Mouse (Mus musculus) heart, embryonic 13.5 days (tissue): ENCODE data around the gene Enpp4. TPM values are rescaled to one million over a fixed set of nuclear protein-coding genes. Genes with fewer than 3 reads are reported as not detected.

ENCODE experiments used
- ATAC-seq: fragments of 200-750 bp; cut with Nextera tagmentation; 2 replicates; pipeline ENCODE4 v1.8.0; 2017; ENCODE audit warnings: moderate TSS enrichment; ENCODE audit not compliant: insufficient number of reproducible peaks, low FRiP score, low TSS enrichment; ENCODE audit errors: extremely low read depth
- H3K27ac ChIP-seq: fragments of 300-500 bp; sonication (generic); replicated peaks from 2 replicates; pipeline ENCODE4 v1.5.1; 2015; ENCODE audit warnings: moderate library complexity, mild to moderate bottlenecking, inconsistent platforms
- H3K27me3 ChIP-seq: fragments of 300-500 bp; sonication (generic); replicated peaks from 2 replicates; pipeline ENCODE4 v1.6.1; 2015; ENCODE audit warnings: mild to moderate bottlenecking, inconsistent platforms
- H3K36me3 ChIP-seq: fragments of 300-500 bp; sonication (generic); 2 replicates; pipeline ENCODE4 v1.6.1; 2015; ENCODE audit warnings: mild to moderate bottlenecking, inconsistent platforms
- H3K4me1 ChIP-seq: fragments of 300-500 bp; sonication (generic); 2 replicates; pipeline ENCODE4 v1.6.1; 2015; ENCODE audit warnings: inconsistent platforms
- H3K4me2 ChIP-seq: fragments of 300-500 bp; sonication (generic); 2 replicates; pipeline ENCODE4 v1.6.1; 2015; ENCODE audit warnings: inconsistent platforms, mild to moderate bottlenecking, moderate library complexity
- H3K4me3 ChIP-seq: fragments of 300-500 bp; sonication (generic); 2 replicates; pipeline ENCODE4 v1.5.1; 2015; ENCODE audit warnings: moderate library complexity, mild to moderate bottlenecking, inconsistent platforms
- H3K9ac ChIP-seq: fragments of 300-500 bp; sonication (generic); 2 replicates; pipeline ENCODE4 v1.6.1; 2015; ENCODE audit warnings: inconsistent platforms, mild to moderate bottlenecking, moderate library complexity
- H3K9me3 ChIP-seq: fragments of 300-500 bp; sonication (generic); 2 replicates; pipeline ENCODE4 v1.6.1; 2016; ENCODE audit warnings: inconsistent platforms
- WGBS: fragments of 180-500 bp; shearing (Covaris S2); methylation state at CpG from one replicate; pipeline ENCODE4 v1.1.7; 2015; ENCODE audit warnings: mixed read lengths; 5-methylcytosine and 5-hydroxymethylcytosine counted together
- polyA plus RNA-seq: library from polyadenylated mRNA; unstranded; fragments of >200 nt; fragmentation: Nextera tagmentation; extraction: Ambion mirVana; gene quantifications from 2 replicates; pipeline ENCODE4 v1.2.1, GENCODE M21; 2015

The Enpp4 gene
- polyA plus RNA-seq, 1 experiment from 2014 or later = 6.7 TPM

GRCm38 (mm10) chr17:44088226-44088625 lies 17.4 kb downstream of the Enpp4 start:
- H3K9me3 ChIP-seq = no peaks in the 10 kb centered on the region
- H3K27me3 ChIP-seq = no peaks in the 10 kb centered on the region; the same call in 1 of the 2 replicates
- no peak for ATAC-seq
- H3K4me1 ChIP-seq = no peaks in the 10 kb centered on the region
- H3K4me3 ChIP-seq = no peak overlapping the region
- no peak overlapping the region for H3K9ac ChIP-seq
- H3K4me2 ChIP-seq = no peak overlapping the region
- peaks cover 12% of the 10 kb centered on the region; the same call in 1 of the 2 replicates for H3K36me3 ChIP-seq
- WGBS = 79% methylated on average over 3 of the region's 3 CpGs
- H3K27ac ChIP-seq = no peak overlapping the region

DNA sequence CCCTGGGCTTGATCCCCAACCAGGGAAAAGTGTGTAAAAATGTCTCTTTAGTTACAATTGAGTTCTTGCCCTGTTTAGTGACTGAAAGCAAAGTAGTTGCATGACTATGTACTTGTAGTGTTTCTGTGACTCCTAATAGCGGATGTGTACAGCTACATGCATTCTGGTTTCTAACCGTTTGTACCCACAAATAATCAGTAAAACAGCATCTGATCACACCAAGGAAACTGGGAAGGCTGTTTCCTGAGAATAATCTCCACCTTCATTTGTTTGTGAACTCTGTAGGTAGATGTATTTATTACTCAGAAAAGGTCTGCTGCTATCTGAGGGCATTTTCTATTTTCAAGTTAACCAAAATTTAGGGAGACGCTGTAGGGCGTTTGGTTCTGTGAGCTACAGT lies 22.5 kb downstream of the Enpp4 start:
- no peak for ATAC-seq
- no peaks in the 10 kb centered on the region for H3K27me3 ChIP-seq
- WGBS = 84% methylated on average over 4 of the region's 4 CpGs
- peaks cover 6% of the 10 kb centered on the region; the same call in 1 of the 2 replicates for H3K4me1 ChIP-seq
- no peak overlapping the region for H3K4me2 ChIP-seq
- H3K36me3 ChIP-seq = peaks cover 25% of the 10 kb centered on the region
- H3K27ac ChIP-seq = no peak overlapping the region
- H3K9me3 ChIP-seq = no peaks in the 10 kb centered on the region
- H3K4me3 ChIP-seq = no peak overlapping the region
- H3K9ac ChIP-seq = no peak overlapping the region

- Histone ChIP-seq H3K9me3 (no peaks in the 10 kb centered on the region), H3K36me3 (peaks cover 18% of the 10 kb centered on the region), H3K9ac (peak within 1 kb of the TSS; percentile 91), H3K27ac (no peak within 1 kb of the TSS), H3K4me1 (peaks cover 7% of the 10 kb centered on the region; the same call in 1 of the 2 replicates), H3K27me3 (no peaks in the 10 kb centered on the region), H3K4me3 (peak within 1 kb of the TSS; percentile 77), H3K4me2 (peak within 1 kb of the TSS; percentile 93)
- under 1% methylated on average over 31 of the region's 31 CpGs for WGBS
- peak; percentile 42 for ATAC-seq
Observed at GRCm38 (mm10) chr17:44078631-44079350, 26.8 kb downstream of the Enpp4 start, which contains the start of gene Enpp5. Enpp5 (plus strand) TSS chr17:44078813.

DNA sequence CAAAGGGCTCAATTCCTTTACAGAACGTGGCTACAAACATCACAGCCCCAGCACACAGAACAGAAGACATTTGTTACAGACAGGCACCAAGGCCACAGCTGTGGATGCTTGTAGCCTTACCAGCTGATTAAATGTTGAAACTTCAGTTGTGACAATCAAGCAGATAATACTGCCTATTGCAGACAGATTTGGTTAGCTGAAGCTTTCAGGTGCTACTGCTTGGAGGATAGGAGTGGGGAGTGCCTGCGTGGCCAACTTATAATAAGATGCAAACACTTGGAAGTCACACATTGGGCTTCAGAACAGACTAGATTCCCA lies 27.8 kb downstream of the Enpp4 start:
- Histone ChIP-seq H3K9me3 (no peaks in the 10 kb centered on the region), H3K9ac (no peak overlapping the region), H3K4me1 (peaks cover 7% of the 10 kb centered on the region; the same call in 1 of the 2 replicates), H3K4me3 (no peak overlapping the region), H3K27ac (no peak overlapping the region), H3K27me3 (no peaks in the 10 kb centered on the region), H3K36me3 (peaks cover 13% of the 10 kb centered on the region), H3K4me2 (no peak overlapping the region)
- WGBS = 75% methylated on average over 2 of the region's 2 CpGs
- no peak for ATAC-seq

DNA sequence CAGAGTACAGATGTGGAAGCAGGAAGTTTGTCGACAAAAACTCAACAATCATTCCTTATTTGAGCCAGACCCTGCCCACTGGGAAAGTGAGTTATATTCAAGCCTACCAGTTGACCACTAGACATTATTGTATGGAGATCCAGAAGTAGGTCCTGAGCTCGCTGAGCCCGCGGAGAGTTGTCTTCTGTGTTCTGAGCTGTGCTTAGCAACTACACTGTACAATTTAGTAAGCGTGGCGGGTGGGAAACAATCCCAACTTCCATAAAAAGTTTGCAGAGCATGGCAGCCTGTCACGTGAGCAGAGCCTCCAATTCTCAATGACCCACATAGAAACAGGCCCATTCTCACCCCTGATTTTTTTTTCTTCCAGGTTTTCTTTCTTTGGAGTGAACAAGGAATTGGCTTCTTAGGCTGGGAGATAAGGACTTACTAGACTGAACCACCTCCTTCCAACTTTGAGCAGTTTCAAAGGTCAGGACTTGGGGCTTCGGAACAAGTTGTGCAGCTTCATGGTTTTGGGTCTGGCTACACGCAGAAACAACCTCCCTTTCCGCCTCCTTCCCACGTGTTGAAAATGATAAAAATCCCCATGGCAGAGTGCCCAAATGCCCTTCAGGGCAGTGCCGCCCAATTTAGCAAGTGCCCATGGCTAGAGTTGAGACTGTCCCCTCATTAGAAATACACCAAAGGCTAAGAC lies 28.3 kb downstream of the Enpp4 start:
- Histone ChIP-seq H3K36me3 (peaks cover 13% of the 10 kb centered on the region), H3K27ac (no peak overlapping the region), H3K9ac (no peak overlapping the region), H3K4me1 (peaks cover 7% of the 10 kb centered on the region; the same call in 1 of the 2 replicates), H3K4me2 (no peak overlapping the region), H3K27me3 (no peaks in the 10 kb centered on the region), H3K9me3 (no peaks in the 10 kb centered on the region), H3K4me3 (no peak overlapping the region)
- 72% methylated on average over 12 of the region's 12 CpGs for WGBS
- ATAC-seq = no peak

GRCm38 (mm10) chr17:44076051-44076680 lies 29.4 kb downstream of the Enpp4 start:
- WGBS = 48% methylated on average over 6 of the region's 6 CpGs
- H3K9me3 ChIP-seq = no peaks in the 10 kb centered on the region
- H3K36me3 ChIP-seq = peaks cover 6% of the 10 kb centered on the region; the same call in 1 of the 2 replicates
- H3K4me3 ChIP-seq = no peak overlapping the region
- H3K4me1 ChIP-seq = peaks cover 7% of the 10 kb centered on the region; the same call in 1 of the 2 replicates
- no peaks in the 10 kb centered on the region for H3K27me3 ChIP-seq
- peak overlapping the region; percentile 16; the same call in 1 of the 2 replicates for H3K4me2 ChIP-seq
- no peak for ATAC-seq
- no peak overlapping the region for H3K27ac ChIP-seq
- no peak overlapping the region for H3K9ac ChIP-seq

- WGBS = 80% methylated on average over 3 of the region's 3 CpGs
- Histone ChIP-seq H3K4me3 (no peak overlapping the region), H3K27me3 (no peaks in the 10 kb centered on the region), H3K9me3 (no peaks in the 10 kb centered on the region), H3K36me3 (peaks cover under 1% of the 10 kb centered on the region; the same call in 1 of the 2 replicates), H3K4me1 (peaks cover 7% of the 10 kb centered on the region; the same call in 1 of the 2 replicates), H3K27ac (no peak overlapping the region), H3K9ac (no peak overlapping the region), H3K4me2 (no peak overlapping the region)
- ATAC-seq = no peak
Observed at GRCm38 (mm10) chr17:44075601-44076000, 30.0 kb downstream of the Enpp4 start.

DNA sequence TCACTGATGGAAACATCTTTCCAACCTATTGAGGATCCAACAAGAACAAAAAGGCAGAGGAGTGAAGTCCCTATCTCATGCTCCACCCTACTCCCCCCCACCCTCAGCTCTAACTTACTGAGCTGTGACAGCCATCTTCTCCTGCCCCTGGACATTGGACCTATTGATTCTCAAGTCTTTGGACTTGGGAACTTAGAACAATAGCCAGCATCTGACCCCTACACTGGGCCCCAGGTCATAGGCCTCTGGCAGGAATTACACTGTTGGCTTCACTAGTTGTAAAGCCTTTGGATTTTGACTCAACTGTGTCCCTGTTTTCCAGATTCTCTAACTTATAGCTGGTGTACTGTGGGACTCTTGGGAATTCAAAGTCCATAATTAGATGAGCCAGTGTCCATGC lies 33.9 kb downstream of the Enpp4 start:
- H3K4me3 ChIP-seq = no peak overlapping the region
- H3K9ac ChIP-seq = no peak overlapping the region
- H3K4me1 ChIP-seq = no peaks in the 10 kb centered on the region
- no peaks in the 10 kb centered on the region for H3K9me3 ChIP-seq
- H3K27me3 ChIP-seq = no peaks in the 10 kb centered on the region
- H3K4me2 ChIP-seq = no peak overlapping the region
- no peaks in the 10 kb centered on the region for H3K36me3 ChIP-seq
- H3K27ac ChIP-seq = no peak overlapping the region
- no peak for ATAC-seq

GRCm38 (mm10) chr17:44068876-44069275 lies 36.7 kb downstream of the Enpp4 start:
- 0 out of 2 replicates have a peak, but pooled peaks cover 3% of the 10 kb centered on the region for H3K27me3 ChIP-seq
- 57% methylated on average over 6 of the region's 6 CpGs for WGBS
- ATAC-seq = no peak

DNA sequence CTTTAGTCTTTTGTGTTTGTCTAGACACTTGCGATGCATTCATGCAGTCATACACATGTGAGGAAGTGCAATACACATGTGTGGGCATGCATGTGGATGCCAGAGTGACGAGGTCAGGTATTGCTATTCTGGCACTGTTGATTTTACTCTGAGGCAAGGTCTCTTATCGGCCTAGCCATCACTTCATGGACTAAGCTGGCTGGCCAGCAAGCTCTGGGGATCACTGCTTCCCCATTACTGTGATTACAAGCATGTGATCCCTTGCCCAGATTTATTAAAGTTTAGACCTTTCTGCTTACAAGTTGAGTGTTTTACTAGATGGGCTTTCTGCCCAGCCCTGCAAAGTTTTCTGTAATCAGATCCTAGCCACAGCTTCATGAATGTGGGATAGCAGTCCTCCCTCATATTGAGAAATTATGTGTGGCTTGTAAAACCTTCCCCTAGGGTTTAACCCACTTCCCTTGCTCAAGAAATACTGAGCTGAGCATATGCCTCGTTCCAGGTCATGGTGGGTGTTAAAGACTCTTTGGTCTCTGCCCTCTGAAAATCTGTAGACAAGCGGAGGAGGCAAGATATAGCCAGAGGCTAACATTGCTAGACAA lies 44.2 kb downstream of the Enpp4 start:
- Histone ChIP-seq H3K9ac (no peak overlapping the region), H3K9me3 (no peaks in the 10 kb centered on the region), H3K4me2 (no peak overlapping the region), H3K4me1 (no peaks in the 10 kb centered on the region), H3K27me3 (0 out of 2 replicates have a peak, but pooled peaks cover 5% of the 10 kb centered on the region), H3K36me3 (no peaks in the 10 kb centered on the region), H3K4me3 (no peak overlapping the region), H3K27ac (no peak overlapping the region)
- no peak for ATAC-seq
- WGBS = 69% methylated on average over 5 of the region's 5 CpGs

More at GRCm38 (mm10) chr17:44068876-44069275, 36.7 kb downstream of the Enpp4 start:
- no peaks in the 10 kb centered on the region for H3K4me1 ChIP-seq
- H3K9ac ChIP-seq = no peak overlapping the region
- H3K9me3 ChIP-seq = no peaks in the 10 kb centered on the region
- no peak overlapping the region for H3K4me3 ChIP-seq
- H3K4me2 ChIP-seq = no peak overlapping the region
- H3K36me3 ChIP-seq = no peaks in the 10 kb centered on the region
- H3K27ac ChIP-seq = no peak overlapping the region

GRCm38 (mm10) chr17:44060781-44061180 lies 44.8 kb downstream of the Enpp4 start:
- no peaks in the 10 kb centered on the region for H3K9me3 ChIP-seq
- no peak overlapping the region for H3K4me3 ChIP-seq
- 80% methylated on average over 1 of the region's 1 CpGs for WGBS
- no peak overlapping the region for H3K4me2 ChIP-seq
- no peak for ATAC-seq
- no peak overlapping the region for H3K27ac ChIP-seq
- 0 out of 2 replicates have a peak, but pooled peaks cover 5% of the 10 kb centered on the region for H3K27me3 ChIP-seq
- H3K36me3 ChIP-seq = no peaks in the 10 kb centered on the region
- no peak overlapping the region for H3K9ac ChIP-seq
- no peaks in the 10 kb centered on the region for H3K4me1 ChIP-seq
